Mouse (Mus musculus) embryonic facial prominence, embryonic 15.5 days (tissue): Measurements from ENCODE around the gene Astn2. TPM values are rescaled to one million over a fixed set of nuclear protein-coding genes. Genes with fewer than 3 reads are reported as not detected.

ENCODE experiments used
- ATAC-seq: fragments of 200-750 bp; cut with Nextera tagmentation; 2 replicates; pipeline ENCODE4 v1.8.0; 2017; ENCODE audit warnings: low read depth, moderate TSS enrichment; ENCODE audit not compliant: insufficient number of reproducible peaks, low FRiP score, low TSS enrichment
- H3K27ac ChIP-seq: fragments of 300-500 bp; sonication (generic); replicated peaks from 2 replicates; pipeline ENCODE4 v1.5.1; 2015; ENCODE audit warnings: mild to moderate bottlenecking, inconsistent platforms
- H3K27me3 ChIP-seq: fragments of 300-500 bp; sonication (generic); 2 replicates; pipeline ENCODE4 v1.6.1; 2015; ENCODE audit warnings: inconsistent platforms
- H3K36me3 ChIP-seq: fragments of 300-500 bp; sonication (generic); 2 replicates; pipeline ENCODE4 v1.6.1; 2015; ENCODE audit warnings: mild to moderate bottlenecking, inconsistent platforms
- H3K4me1 ChIP-seq: fragments of 300-500 bp; sonication (generic); 2 replicates; pipeline ENCODE4 v1.6.1; 2015; ENCODE audit warnings: inconsistent platforms
- H3K4me2 ChIP-seq: fragments of 300-500 bp; sonication (generic); replicated peaks from 2 replicates; pipeline ENCODE4 v1.6.1; 2015; ENCODE audit warnings: mild to moderate bottlenecking, inconsistent platforms
- H3K4me3 ChIP-seq: fragments of 300-500 bp; sonication (generic); replicated peaks from 2 replicates; pipeline ENCODE4 v1.5.1; 2015; ENCODE audit warnings: mild to moderate bottlenecking, inconsistent platforms
- H3K9ac ChIP-seq: fragments of 300-500 bp; sonication (generic); 2 replicates; pipeline ENCODE4 v1.6.1; 2015; ENCODE audit warnings: inconsistent platforms
- H3K9me3 ChIP-seq: fragments of 300-500 bp; sonication (generic); replicated peaks from 2 replicates; pipeline ENCODE4 v1.6.1; 2016; ENCODE audit warnings: inconsistent platforms
- WGBS: fragments of 180-500 bp; shearing (Covaris S2); methylation state at CpG from one replicate; pipeline ENCODE4 v1.1.7; 2015; 5-methylcytosine and 5-hydroxymethylcytosine counted together
- polyA plus RNA-seq: library from polyadenylated mRNA; unstranded; fragments of >200 nt; fragmentation: Nextera tagmentation; extraction: Ambion mirVana; gene quantifications from 2 replicates; pipeline ENCODE4 v1.2.1, GENCODE M21; 2015

Astn2 gene
- polyA plus RNA-seq, 1 experiment from 2014 or later = 1.6 TPM

DNA sequence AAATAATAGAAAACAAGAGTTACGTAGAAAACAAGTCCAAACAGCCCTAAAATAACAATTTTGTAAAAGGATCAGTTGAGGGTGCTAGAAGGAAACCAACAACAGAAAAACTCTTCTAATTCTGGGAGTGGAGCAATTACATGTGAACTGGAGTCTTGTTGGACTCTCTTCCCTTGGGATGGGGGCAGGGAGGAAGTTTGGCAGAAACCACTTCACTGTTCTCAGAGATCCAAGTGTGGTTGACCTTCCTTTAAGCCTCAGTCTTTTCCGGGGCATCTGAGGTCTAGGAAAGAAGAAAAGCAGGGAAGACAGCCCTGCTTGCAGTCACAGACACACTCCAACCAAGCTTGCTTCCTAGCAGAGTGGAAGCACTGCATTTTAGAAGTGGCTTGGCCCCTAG is 896.3 kb downstream of the Astn2 start:
- 51% methylated on average over 2 of the region's 2 CpGs for WGBS
- Histone ChIP-seq H3K27me3 (no peaks in the 10 kb centered on the region), H3K4me2 (no peak overlapping the region), H3K27ac (no peak overlapping the region), H3K9me3 (no peaks in the 10 kb centered on the region), H3K36me3 (no peaks in the 10 kb centered on the region), H3K9ac (no peak overlapping the region), H3K4me3 (no peak overlapping the region), H3K4me1 (no peaks in the 10 kb centered on the region)
- no peak for ATAC-seq

DNA sequence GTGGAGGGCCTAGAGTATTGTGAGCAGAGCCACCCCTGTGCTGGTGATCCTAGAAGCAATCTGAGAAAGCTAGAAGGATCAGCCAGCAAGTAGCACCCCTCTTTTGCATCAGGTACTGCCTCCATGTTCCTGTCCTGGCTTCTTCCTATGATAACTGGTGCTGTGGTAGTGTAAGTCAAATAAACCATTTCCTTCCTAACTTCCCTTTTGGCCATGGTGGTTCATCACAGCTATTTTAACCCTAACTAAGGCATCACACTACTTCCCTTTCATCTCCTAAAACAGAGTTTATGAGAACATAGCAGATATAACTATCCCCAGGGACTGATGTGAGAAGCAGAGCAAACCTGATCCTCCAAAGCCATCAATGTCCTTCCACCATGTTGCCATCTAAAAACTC is 897.5 kb downstream of the Astn2 start:
- no peak overlapping the region for H3K27ac ChIP-seq
- H3K27me3 ChIP-seq = no peaks in the 10 kb centered on the region
- H3K36me3 ChIP-seq = no peaks in the 10 kb centered on the region
- H3K9me3 ChIP-seq = no peaks in the 10 kb centered on the region
- no peak overlapping the region for H3K9ac ChIP-seq
- no peak overlapping the region for H3K4me3 ChIP-seq
- H3K4me2 ChIP-seq = no peak overlapping the region
- H3K4me1 ChIP-seq = no peaks in the 10 kb centered on the region
- ATAC-seq = no peak

DNA sequence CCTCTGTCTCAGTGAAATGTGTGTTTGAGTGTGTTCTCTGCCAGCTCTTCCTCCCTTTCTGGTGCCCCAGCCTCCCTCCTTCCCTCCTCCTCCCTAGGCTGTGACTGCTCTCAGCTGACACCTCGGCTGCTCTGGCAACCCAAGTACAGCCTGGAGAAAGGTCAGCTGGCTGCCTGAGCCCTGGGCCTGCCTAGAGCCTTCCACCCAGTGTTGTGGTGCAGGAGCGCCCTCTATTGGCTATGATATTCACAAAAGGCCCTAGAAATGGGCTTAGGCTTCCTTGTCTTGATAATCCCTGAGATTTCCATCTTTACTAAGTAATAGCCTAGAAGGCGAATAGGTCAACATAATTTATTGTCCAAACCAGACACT is 908.0 kb downstream of the Astn2 start:
- no peaks in the 10 kb centered on the region for H3K9me3 ChIP-seq
- WGBS = 6% methylated on average over 3 of the region's 3 CpGs
- no peak overlapping the region for H3K4me2 ChIP-seq
- H3K27me3 ChIP-seq = no peaks in the 10 kb centered on the region
- no peaks in the 10 kb centered on the region for H3K36me3 ChIP-seq
- peaks cover 7% of the 10 kb centered on the region; the same call in 1 of the 2 replicates for H3K4me1 ChIP-seq
- no peak overlapping the region for H3K9ac ChIP-seq
- ATAC-seq = peak; percentile 87
- no peak overlapping the region for H3K27ac ChIP-seq
- H3K4me3 ChIP-seq = no peak overlapping the region

DNA sequence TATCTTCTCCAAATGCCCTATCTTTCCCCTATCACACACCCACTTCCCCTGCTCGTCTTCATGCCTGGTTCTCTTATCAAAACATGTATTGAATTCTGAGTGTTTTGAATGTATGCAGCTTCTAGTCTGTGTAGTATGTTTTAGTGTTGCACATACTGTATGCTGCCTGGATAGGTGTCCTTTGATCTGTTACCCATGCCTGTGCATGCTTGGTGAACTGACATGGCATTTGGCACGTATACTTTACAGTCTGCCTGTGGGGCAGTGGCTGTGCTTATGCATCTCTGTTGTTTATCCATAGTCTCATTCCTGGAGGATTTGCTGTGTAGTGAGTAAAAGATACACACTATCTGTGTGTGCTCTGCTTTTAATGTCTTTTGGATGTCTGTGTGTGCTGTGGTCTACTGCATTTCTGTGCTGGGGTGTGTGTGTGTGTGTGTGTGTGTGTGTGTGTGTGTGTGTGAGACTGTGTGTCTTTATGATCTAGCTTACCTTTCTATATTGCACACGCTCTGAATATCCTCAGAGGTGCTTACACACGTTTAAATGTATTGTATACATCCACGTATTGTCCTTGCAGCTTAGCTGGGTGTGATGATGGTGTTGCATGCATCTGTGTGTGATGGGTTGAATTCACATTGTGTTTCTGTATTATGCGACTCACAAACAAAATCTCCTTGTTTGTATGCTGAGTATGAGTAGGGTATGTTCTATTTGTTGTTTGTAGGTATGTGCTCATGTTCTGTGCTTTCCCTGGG is 908.5 kb downstream of the Astn2 start:
- H3K27ac ChIP-seq = no peak overlapping the region
- no peaks in the 10 kb centered on the region for H3K36me3 ChIP-seq
- no peak for ATAC-seq
- H3K27me3 ChIP-seq = no peaks in the 10 kb centered on the region
- H3K9me3 ChIP-seq = no peaks in the 10 kb centered on the region
- no peak overlapping the region for H3K4me3 ChIP-seq
- H3K9ac ChIP-seq = no peak overlapping the region
- 72% methylated on average over 6 of the region's 6 CpGs for WGBS
- no peak overlapping the region for H3K4me2 ChIP-seq
- peaks cover 7% of the 10 kb centered on the region; the same call in 1 of the 2 replicates for H3K4me1 ChIP-seq

DNA sequence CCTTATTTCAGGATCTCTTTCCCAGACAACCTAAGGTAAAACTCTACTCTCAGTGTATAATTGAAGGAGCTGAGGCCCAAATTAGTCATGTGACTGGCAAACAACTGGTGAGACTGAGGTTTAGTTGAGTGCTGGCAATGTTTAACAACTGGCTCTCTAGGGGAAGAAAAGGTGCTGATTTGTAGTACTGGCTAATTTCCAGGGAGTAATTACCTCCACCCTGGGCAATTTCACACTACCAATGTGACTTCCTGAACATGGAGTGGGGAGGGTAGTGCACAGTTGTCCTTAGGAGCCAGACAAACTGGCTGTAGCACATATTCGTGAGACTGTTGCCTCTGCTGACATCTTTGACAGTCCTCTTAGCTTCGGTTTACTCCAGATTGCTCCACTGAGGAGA is 912.9 kb downstream of the Astn2 start:
- H3K4me1 ChIP-seq = peaks cover 4% of the 10 kb centered on the region; the same call in 1 of the 2 replicates
- 64% methylated on average over 2 of the region's 2 CpGs for WGBS
- no peak overlapping the region for H3K9ac ChIP-seq
- ATAC-seq = no peak
- no peaks in the 10 kb centered on the region for H3K9me3 ChIP-seq
- no peak overlapping the region for H3K4me3 ChIP-seq
- H3K27ac ChIP-seq = no peak overlapping the region
- H3K4me2 ChIP-seq = no peak overlapping the region
- no peaks in the 10 kb centered on the region for H3K36me3 ChIP-seq
- H3K27me3 ChIP-seq = no peaks in the 10 kb centered on the region

DNA sequence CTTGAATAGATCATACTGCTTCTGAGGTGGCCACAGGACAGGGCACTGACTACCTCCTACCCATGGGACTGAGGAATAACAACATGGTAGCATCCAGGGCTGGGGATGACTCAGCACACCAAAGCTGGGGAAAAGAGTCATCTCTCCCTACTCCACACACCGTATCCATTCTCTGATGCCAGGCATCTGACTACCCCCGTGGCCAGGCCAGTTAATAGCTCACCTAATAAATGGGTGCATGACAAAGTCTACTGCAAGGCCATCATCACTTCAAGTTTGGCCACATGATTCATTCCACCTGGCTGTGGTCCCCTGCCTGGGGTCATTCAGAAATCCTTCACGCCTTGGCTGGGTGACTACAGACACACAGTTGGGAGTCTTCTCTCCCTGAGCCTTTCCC is 914.7 kb downstream of the Astn2 start:
- Histone ChIP-seq H3K4me1 (no peaks in the 10 kb centered on the region), H3K9ac (no peak overlapping the region), H3K27ac (no peak overlapping the region), H3K36me3 (no peaks in the 10 kb centered on the region), H3K27me3 (no peaks in the 10 kb centered on the region), H3K9me3 (no peaks in the 10 kb centered on the region), H3K4me3 (no peak overlapping the region), H3K4me2 (no peak overlapping the region)
- WGBS = 80% methylated on average over 3 of the region's 3 CpGs
- no peak for ATAC-seq

DNA sequence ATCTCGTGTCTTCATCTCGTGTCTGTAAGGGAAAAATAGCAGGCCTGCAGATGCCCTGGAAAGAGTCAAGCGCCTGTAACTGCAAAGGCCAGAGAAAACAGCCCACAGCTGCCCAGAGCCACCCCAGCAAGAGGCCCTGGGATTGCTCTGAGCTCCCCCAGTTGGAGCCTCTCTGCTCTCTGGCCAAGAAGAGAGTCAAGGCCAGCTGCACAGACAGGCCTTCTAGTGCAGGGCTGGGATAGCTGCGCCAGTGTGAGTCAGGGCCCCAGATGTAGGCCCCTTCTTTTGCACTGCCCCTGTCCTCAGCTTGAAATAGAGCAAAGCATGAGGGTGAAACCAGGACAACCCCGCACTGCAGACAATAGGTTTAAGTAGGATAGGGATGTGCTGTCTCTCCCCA is 922.8 kb downstream of the Astn2 start:
- H3K27me3 ChIP-seq = no peaks in the 10 kb centered on the region
- H3K4me3 ChIP-seq = no peak overlapping the region
- ATAC-seq = no peak
- H3K9ac ChIP-seq = no peak overlapping the region
- H3K27ac ChIP-seq = no peak overlapping the region
- 76% methylated on average over 5 of the region's 5 CpGs for WGBS
- no peaks in the 10 kb centered on the region; the same call in 1 of the 2 replicates for H3K4me1 ChIP-seq
- no peaks in the 10 kb centered on the region for H3K36me3 ChIP-seq
- no peak overlapping the region for H3K4me2 ChIP-seq
- H3K9me3 ChIP-seq = no peaks in the 10 kb centered on the region

DNA sequence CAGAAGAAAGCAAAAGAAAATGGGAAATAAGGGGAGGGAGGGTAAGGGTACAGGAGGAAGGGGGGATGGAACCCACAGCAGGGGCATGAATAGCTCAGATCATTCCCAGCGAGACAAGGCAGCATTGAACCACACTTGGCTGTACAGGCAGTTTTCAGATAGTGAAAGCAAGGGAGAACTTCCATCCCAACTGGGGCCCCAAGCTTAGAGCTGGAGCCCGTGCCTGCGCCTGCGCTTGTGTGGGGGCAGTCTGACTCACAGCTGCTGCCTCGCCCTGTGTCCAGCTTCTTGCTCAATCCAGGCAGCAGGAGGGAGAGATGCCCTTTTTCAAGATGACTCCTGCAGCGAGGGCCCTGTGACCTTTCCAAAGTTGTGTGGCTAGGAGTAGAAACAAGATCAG is 927.3 kb downstream of the Astn2 start:
- H3K4me1 ChIP-seq = no peaks in the 10 kb centered on the region; the same call in 1 of the 2 replicates
- H3K9ac ChIP-seq = no peak overlapping the region
- H3K4me2 ChIP-seq = no peak overlapping the region
- H3K36me3 ChIP-seq = no peaks in the 10 kb centered on the region
- H3K27ac ChIP-seq = no peak overlapping the region
- ATAC-seq = no peak
- 40% methylated on average over 6 of the region's 6 CpGs for WGBS
- H3K27me3 ChIP-seq = no peaks in the 10 kb centered on the region
- H3K4me3 ChIP-seq = no peak overlapping the region
- no peaks in the 10 kb centered on the region for H3K9me3 ChIP-seq

DNA sequence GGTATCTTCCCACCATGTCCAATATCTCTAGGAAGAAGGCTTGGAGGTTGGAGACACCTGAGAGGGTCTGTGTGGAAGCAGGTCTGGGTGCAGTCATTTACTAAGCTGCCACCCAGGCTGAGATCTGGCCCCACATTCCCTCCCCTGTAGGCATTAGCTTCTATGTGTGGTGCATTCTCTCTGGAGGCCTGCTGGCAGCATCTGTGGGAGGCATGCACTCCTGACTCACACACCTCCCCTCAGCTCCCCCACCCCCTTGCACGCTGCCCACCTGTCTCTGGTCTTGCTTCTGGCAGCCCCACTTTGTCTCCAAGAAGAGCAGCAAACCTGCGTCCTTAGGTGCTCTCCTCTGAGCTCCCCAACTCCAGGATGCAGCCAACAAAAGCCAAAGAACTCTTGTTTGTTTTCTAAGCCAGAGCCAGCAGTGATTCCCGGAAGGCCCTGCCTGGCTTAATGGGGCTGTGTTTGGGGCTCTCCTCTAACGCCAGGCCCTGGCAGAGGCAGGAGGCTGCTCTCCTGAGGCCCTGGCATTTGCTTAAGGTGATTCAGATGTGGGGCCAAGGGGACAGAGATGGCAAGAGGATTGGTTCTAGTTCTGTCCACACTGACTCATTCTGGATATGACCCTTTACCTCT is 928.4 kb downstream of the Astn2 start:
- 40% methylated on average over 4 of the region's 4 CpGs for WGBS
- H3K27ac ChIP-seq = no peak overlapping the region
- no peak overlapping the region for H3K4me3 ChIP-seq
- H3K9me3 ChIP-seq = no peaks in the 10 kb centered on the region
- no peaks in the 10 kb centered on the region for H3K36me3 ChIP-seq
- H3K4me2 ChIP-seq = no peak overlapping the region
- ATAC-seq = no peak
- no peaks in the 10 kb centered on the region for H3K27me3 ChIP-seq
- no peaks in the 10 kb centered on the region; the same call in 1 of the 2 replicates for H3K4me1 ChIP-seq
- no peak overlapping the region for H3K9ac ChIP-seq

DNA sequence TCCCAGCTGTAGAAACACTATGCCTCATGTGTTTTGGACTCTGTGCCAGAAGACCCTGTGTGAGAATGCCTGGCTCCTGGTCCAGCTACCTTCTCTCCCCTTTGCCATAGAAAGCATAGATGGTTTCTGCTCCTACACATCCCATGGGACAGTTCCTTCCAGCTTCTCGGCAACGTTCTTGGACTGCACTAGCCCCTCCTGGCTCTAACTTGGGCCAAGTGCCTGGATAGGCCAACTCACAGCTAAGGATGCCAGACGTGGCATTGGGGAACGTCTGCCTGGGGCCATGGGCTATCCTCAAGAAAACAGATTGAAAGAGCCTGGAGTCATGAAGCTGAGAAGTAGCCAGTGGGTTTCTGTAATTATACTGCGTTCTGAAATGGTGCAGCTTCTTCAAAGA is 931.3 kb downstream of the Astn2 start:
- Histone ChIP-seq H3K27ac (no peak overlapping the region), H3K4me3 (no peak overlapping the region), H3K36me3 (no peaks in the 10 kb centered on the region), H3K27me3 (no peaks in the 10 kb centered on the region), H3K9ac (no peak overlapping the region), H3K4me1 (no peaks in the 10 kb centered on the region; the same call in 1 of the 2 replicates), H3K9me3 (no peaks in the 10 kb centered on the region), H3K4me2 (no peak overlapping the region)
- 61% methylated on average over 5 of the region's 5 CpGs for WGBS
- no peak for ATAC-seq

DNA sequence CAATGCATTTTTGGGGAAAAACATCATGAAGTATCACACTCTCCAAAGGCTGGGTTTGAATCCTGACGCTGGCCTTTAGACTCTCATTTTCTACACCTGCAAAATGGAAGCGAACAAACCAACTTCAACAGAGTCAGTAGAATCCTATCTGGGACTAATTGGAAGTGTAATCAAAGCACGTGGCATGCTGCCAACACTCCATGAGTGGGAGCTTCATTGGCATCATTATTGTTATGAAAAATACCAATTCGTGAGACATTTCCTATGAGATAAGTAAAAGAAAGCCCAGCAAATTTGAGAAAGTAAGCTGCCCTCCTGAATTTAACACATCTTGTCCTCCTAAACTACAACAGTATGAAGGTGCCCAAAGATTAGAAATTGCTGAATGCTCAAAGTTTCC is 955.2 kb downstream of the Astn2 start:
- Histone ChIP-seq H3K9ac (no peak overlapping the region), H3K36me3 (no peaks in the 10 kb centered on the region), H3K27ac (no peak overlapping the region), H3K4me3 (no peak overlapping the region), H3K27me3 (no peaks in the 10 kb centered on the region), H3K4me2 (no peak overlapping the region), H3K9me3 (no peaks in the 10 kb centered on the region), H3K4me1 (no peaks in the 10 kb centered on the region)
- ATAC-seq = no peak
- 73% methylated on average over 4 of the region's 4 CpGs for WGBS

DNA sequence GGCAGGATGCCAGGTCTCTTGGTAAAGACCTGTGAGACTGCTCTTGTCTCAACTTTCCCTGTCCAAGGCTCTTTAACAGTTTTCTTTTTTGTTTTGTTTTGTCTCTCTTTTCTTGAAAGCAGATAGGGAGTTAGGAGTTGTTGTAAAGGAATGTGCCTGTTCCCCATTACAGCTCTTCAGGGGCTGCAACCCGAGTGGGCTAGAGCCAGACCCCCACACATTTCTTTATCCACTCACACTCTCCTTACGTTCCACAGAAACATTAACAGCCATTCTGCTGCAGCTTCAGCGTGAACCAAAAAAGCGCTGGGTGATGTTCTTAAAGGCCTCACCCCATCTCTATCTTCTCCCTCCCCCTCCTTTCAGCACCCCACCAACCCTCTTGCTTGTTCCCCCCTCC is 962.7 kb downstream of the Astn2 start:
- no peak overlapping the region for H3K9ac ChIP-seq
- H3K4me3 ChIP-seq = no peak overlapping the region
- H3K4me1 ChIP-seq = 0 out of 2 replicates have a peak, but pooled peaks cover 5% of the 10 kb centered on the region
- H3K4me2 ChIP-seq = no peak overlapping the region
- no peaks in the 10 kb centered on the region for H3K9me3 ChIP-seq
- no peak for ATAC-seq
- H3K36me3 ChIP-seq = no peaks in the 10 kb centered on the region
- WGBS = 32% methylated on average over 4 of the region's 4 CpGs
- peak overlapping the region; percentile 39; the same call in 1 of the 2 replicates for H3K27ac ChIP-seq
- H3K27me3 ChIP-seq = no peaks in the 10 kb centered on the region
